Mouse (Mus musculus) thymus, postnatal 25 days (tissue): ENCODE measurements around the gene Tm6sf2.
A peak's percentile ranks its signal among the peaks of the same experiment; 100 is the strongest.
"Not testable (repeated sequence)": the region's sequence is repeated elsewhere in the genome, so short reads cannot be mapped to it uniquely, and the experiment has no call there.

Source experiments
- DNase-seq: peaks from one replicate; pipeline ENCODE4 v3.0.0; 2022

The Tm6sf2 gene

GRCm38 (mm10) chr8:70072441-70073069 is at the start of gene Tm6sf2:
TSS of gene Tm6sf2 (plus strand) at chr8:70072924.
- no peak for DNase-seq

- no peak for DNase-seq
These were observed 49.1 kb upstream of the Tm6sf2 start for GRCm38 (mm10) chr8:70023596-70023995.

- DNase-seq = no peak
These were observed 46.6 kb upstream of the Tm6sf2 start for GRCm38 (mm10) chr8:70026151-70026550.

GRCm38 (mm10) chr8:70030255-70030654 is 42.5 kb upstream of the Tm6sf2 start:
- DNase-seq = no peak

- DNase-seq = no peak
These were observed 34.7 kb upstream of the Tm6sf2 start for GRCm38 (mm10) chr8:70037994-70038393.

GRCm38 (mm10) chr8:70041885-70042546 is 30.7 kb upstream of the Tm6sf2 start:
- peak; percentile 5 for DNase-seq

GRCm38 (mm10) chr8:70042583-70043455 is 29.9 kb upstream of the Tm6sf2 start, which contains the start of the genes Mau2 and Sugp1:
TSS of gene Mau2 (minus strand) at chr8:70042734.
TSS of gene Sugp1 (plus strand) at chr8:70042813.
- DNase-seq = peak; percentile 98

GRCm38 (mm10) chr8:70043996-70044395 is 28.7 kb upstream of the Tm6sf2 start:
- DNase-seq = no peak

- no peak for DNase-seq
These were observed 23.1 kb upstream of the Tm6sf2 start for GRCm38 (mm10) chr8:70049662-70050061.

GRCm38 (mm10) chr8:70050434-70050833 is 22.3 kb upstream of the Tm6sf2 start:
- not testable (repeated sequence) for DNase-seq

GRCm38 (mm10) chr8:70057721-70058120 is 15.0 kb upstream of the Tm6sf2 start:
- no peak for DNase-seq

- no peak for DNase-seq
These were observed 786 bp upstream of the Tm6sf2 start for GRCm38 (mm10) chr8:70071836-70072440.

- no peak for DNase-seq
These were observed 396 bp downstream of the Tm6sf2 start for GRCm38 (mm10) chr8:70073120-70073519.

- DNase-seq = no peak
These were observed 958 bp downstream of the Tm6sf2 start for GRCm38 (mm10) chr8:70073682-70074081.

- no peak for DNase-seq
These were observed 9.3 kb downstream of the Tm6sf2 start for GRCm38 (mm10) chr8:70081976-70082375.

GRCm38 (mm10) chr8:70083285-70083684 is 10.6 kb downstream of the Tm6sf2 start, which contains the start of gene Hapln4:
TSS of gene Hapln4 (plus strand) at chr8:70083457.
- DNase-seq = no peak

GRCm38 (mm10) chr8:70084191-70085065 is 11.7 kb downstream of the Tm6sf2 start:
- DNase-seq = no peak

GRCm38 (mm10) chr8:70086151-70086550 is 13.4 kb downstream of the Tm6sf2 start:
- no peak for DNase-seq

GRCm38 (mm10) chr8:70087237-70087636 is 14.5 kb downstream of the Tm6sf2 start:
- DNase-seq = no peak

- DNase-seq = no peak
These were observed 15.3 kb downstream of the Tm6sf2 start for GRCm38 (mm10) chr8:70087836-70088650.
